Mouse (Mus musculus): ENCODE data around the gene Acacb. TPM values are rescaled to one million over a fixed set of nuclear protein-coding genes. Genes with fewer than 3 reads are reported as not detected.

The Acacb gene
- polyA plus RNA-seq, 1 experiment from 2014 or later, result 0.54 TPM

DNA sequence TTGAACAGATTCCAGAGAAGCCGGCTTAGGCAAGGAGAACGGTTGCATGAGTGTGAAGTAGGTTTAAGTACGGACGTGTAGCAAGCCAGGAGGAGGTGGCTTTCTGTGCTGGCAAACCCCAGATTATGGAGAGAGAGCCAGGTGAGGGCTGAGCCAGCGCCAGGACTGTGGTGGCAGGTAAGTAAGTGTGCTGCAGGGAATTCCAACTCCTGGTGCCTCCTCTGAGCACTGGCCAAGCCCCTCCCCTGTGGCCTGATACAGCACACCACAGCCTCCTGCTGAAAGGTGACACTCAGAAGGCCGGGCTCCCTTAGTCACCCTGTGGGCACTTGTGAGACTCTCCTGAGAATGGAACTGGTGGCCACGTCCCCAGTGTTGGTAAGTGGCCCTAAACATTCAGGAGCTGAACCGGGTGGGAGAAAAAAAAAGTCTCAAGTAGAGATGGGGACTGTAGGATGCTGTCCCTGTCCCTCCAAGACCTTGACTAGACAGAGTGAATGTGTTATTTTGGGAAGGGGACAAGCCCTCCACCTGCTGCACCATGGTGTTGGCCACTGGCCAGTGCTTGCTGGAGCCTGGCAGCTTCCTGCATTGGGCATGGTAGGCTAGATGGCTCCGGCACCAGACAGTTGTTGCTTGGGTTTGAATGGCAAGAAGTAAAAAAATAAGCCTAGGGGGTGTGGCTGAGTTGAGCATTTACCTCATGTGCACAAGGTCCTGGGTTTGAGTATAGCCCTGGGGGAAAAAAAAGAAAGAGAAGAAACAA is 9.0 kb downstream of the Acacb start:
- 32% methylated on average over 9 of the region's 9 CpGs for WGBS
- TF ChIP-seq EP300 (IDR thresholded peaks at IDR 0.05) (no peak), CTCF (IDR thresholded peaks at IDR 0.05) (no peak)
- ATAC-seq (peak; percentile 88), DNase-seq (ENCODE audit: low spot score) (peak; percentile 70)
- Histone ChIP-seq H3K4me1 (ENCODE audit: insufficient read depth, low read depth, low read length) (no peaks in the 10 kb centered on the region), H3K27ac (ENCODE audit: low read length) (no peak overlapping the region), H3K27me3 (replicated peaks; ENCODE audit: insufficient read depth, low read length) (no peaks in the 10 kb centered on the region), H3K9ac (replicated peaks; ENCODE audit: low read depth) (no peak overlapping the region), H3K36me3 (ENCODE audit: insufficient read depth, low read length) (no peaks in the 10 kb centered on the region), H3K9me3 (ENCODE audit: low read length) (no peaks in the 10 kb centered on the region), H3K4me3 (ENCODE audit: low read depth, low read length) (no peak overlapping the region), H3K4me2 (replicated peaks; ENCODE audit: low read depth, low read length) (no peak overlapping the region)

DNA sequence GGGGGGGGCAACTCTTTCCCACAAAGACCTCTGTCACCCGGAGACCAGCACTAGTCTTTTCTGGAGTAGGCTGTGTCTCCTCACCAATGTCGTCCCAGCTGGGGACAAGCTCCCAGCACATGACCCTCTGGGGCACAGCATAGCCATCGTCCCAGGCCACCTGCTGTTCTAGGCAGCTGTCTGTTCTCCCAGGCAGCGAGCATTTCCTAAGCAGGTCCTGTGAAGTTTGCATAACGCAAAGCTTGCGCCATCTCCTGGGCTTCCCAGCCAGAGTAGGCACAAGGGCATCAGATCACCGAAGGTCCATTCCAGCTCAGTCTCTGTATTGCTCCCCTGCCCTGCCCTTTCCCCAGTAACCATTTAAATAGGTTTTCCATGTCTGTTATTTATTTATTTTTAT is 10.9 kb downstream of the Acacb start:
- no peaks in the 10 kb centered on the region for H3K4me1 ChIP-seq (ENCODE audit: insufficient read depth, low read depth, low read length)
- DNase-seq (ENCODE audit: low spot score) (no peak), ATAC-seq (no peak)
- H3K4me3 ChIP-seq (ENCODE audit: low read depth, low read length), result no peak overlapping the region
- TF ChIP-seq EP300 (IDR thresholded peaks at IDR 0.05) (no peak), CTCF (IDR thresholded peaks at IDR 0.05) (no peak)
- 48% methylated on average over 7 of the region's 7 CpGs for WGBS
- H3K4me2 ChIP-seq (replicated peaks; ENCODE audit: low read depth, low read length), result no peak overlapping the region
- H3K27ac ChIP-seq (ENCODE audit: low read length), result no peak overlapping the region
- H3K9ac ChIP-seq (replicated peaks; ENCODE audit: low read depth), result no peak overlapping the region
- no peaks in the 10 kb centered on the region for H3K9me3 ChIP-seq (ENCODE audit: low read length)
- H3K36me3 ChIP-seq (ENCODE audit: insufficient read depth, low read length), result no peaks in the 10 kb centered on the region
- H3K27me3 ChIP-seq (replicated peaks; ENCODE audit: insufficient read depth, low read length), result no peaks in the 10 kb centered on the region

DNA sequence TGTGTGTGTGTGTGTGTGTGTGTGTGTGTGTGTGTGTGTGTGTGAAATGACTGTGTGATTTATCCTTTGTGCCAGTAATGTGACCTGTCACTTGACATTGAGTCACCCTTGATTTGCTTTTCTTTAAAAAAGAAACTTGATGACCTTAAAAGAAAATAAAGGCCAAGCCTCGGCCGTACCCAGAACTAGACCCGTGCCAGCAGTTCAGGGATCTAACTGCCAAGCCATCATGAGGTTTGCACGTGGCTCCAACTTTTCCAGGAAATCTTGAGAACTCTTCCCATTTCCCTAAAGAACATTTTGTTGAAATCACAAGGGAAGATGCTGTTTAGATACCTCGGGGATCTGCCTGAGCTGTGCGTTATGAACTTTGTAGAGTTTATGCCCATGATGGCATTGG is 15.1 kb downstream of the Acacb start:
- Histone ChIP-seq H3K9ac (replicated peaks; ENCODE audit: low read depth) (no peak overlapping the region), H3K27me3 (replicated peaks; ENCODE audit: insufficient read depth, low read length) (no peaks in the 10 kb centered on the region), H3K36me3 (ENCODE audit: insufficient read depth, low read length) (no peaks in the 10 kb centered on the region), H3K4me1 (ENCODE audit: insufficient read depth, low read depth, low read length) (no peaks in the 10 kb centered on the region), H3K27ac (ENCODE audit: low read length) (no peak overlapping the region), H3K4me2 (replicated peaks; ENCODE audit: low read depth, low read length) (no peak overlapping the region), H3K9me3 (ENCODE audit: low read length) (no peaks in the 10 kb centered on the region), H3K4me3 (ENCODE audit: low read depth, low read length) (no peak overlapping the region)
- TF ChIP-seq EP300 (IDR thresholded peaks at IDR 0.05), result no peak
- TF ChIP-seq CTCF (IDR thresholded peaks at IDR 0.05), result no peak
- ATAC-seq, result no peak
- DNase-seq (ENCODE audit: low spot score), result no peak
- WGBS, result 77% methylated on average over 6 of the region's 6 CpGs

DNA sequence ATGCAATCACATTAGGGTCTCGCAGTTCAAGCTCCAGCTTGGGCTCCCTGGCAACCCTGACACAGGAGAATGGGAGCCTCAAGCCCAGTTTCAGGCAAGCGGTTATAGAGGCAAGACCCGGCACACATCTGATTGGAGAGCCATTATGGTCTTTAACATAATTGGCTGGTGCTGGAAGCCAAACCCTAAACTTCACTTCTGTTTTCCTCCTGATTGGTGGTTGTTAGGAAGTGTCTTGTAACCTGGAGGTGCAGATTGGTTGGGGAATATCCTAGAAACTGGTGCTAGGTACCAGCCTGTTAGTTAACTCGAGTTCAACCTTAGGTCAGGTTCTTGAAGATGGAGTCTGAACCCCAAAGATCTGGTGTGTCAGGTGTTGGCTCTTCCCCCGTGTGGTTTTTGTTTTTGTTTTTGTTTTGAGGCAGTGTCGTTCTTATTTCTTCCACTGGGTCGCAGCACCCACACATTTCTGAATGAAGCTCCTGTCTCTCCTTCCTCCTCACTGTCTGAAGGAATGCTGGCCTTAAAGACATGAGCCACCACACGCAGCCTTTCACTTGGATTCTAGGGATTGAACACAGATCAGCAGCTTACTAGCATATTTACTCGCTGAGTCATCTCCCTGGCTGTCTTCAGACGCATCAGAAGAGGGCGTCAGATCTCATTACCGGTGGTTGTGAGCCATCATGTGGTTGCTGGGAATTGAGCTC is 15.9 kb downstream of the Acacb start:
- no peaks in the 10 kb centered on the region for H3K9me3 ChIP-seq (ENCODE audit: low read length)
- H3K9ac ChIP-seq (replicated peaks; ENCODE audit: low read depth), result no peak overlapping the region
- TF ChIP-seq EP300 (IDR thresholded peaks at IDR 0.05) (no peak), CTCF (IDR thresholded peaks at IDR 0.05) (peak; percentile 41)
- H3K27ac ChIP-seq (ENCODE audit: low read length), result no peak overlapping the region
- 46% methylated on average over 12 of the region's 12 CpGs for WGBS
- H3K4me1 ChIP-seq (ENCODE audit: insufficient read depth, low read depth, low read length), result no peaks in the 10 kb centered on the region
- no peaks in the 10 kb centered on the region for H3K36me3 ChIP-seq (ENCODE audit: insufficient read depth, low read length)
- DNase-seq (ENCODE audit: low spot score) (peak; percentile 40), ATAC-seq (no peak)
- no peak overlapping the region for H3K4me2 ChIP-seq (replicated peaks; ENCODE audit: low read depth, low read length)
- H3K4me3 ChIP-seq (ENCODE audit: low read depth, low read length), result no peak overlapping the region
- no peaks in the 10 kb centered on the region for H3K27me3 ChIP-seq (replicated peaks; ENCODE audit: insufficient read depth, low read length)

DNA sequence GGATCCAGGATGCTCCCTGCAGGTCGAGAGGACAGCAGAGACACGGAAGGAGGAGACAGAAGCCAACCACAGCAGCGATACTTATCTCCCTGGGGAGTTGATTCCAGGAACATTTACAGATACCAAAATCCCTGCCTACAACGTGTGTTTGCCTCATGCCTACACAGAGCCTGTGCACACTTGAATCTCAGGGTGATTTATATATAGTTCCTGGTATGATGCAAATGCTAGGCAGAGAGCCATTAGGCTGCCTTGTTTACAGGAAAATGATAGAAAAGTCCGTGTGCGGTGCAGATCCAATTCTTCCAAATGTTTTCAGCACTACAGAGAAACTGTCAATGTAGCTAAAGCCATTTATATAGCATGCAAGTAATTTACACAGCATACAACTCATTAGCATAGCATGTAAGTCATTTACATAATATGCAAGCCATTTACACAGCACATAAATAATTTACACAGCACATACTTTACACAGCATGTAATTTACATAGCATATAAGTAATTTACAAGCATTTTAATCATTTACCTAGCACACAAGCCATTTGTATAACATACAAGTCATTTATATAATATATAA is 16.9 kb downstream of the Acacb start:
- Histone ChIP-seq H3K4me3 (ENCODE audit: low read depth, low read length) (no peak overlapping the region), H3K36me3 (ENCODE audit: insufficient read depth, low read length) (no peaks in the 10 kb centered on the region), H3K27me3 (replicated peaks; ENCODE audit: insufficient read depth, low read length) (no peaks in the 10 kb centered on the region), H3K9ac (replicated peaks; ENCODE audit: low read depth) (no peak overlapping the region), H3K4me1 (ENCODE audit: insufficient read depth, low read depth, low read length) (no peaks in the 10 kb centered on the region), H3K27ac (ENCODE audit: low read length) (no peak overlapping the region), H3K9me3 (ENCODE audit: low read length) (no peaks in the 10 kb centered on the region), H3K4me2 (replicated peaks; ENCODE audit: low read depth, low read length) (no peak overlapping the region)
- ATAC-seq (no peak), DNase-seq (ENCODE audit: low spot score) (no peak)
- 54% methylated on average over 6 of the region's 6 CpGs for WGBS
- no peak for TF ChIP-seq CTCF (IDR thresholded peaks at IDR 0.05)
- TF ChIP-seq EP300 (IDR thresholded peaks at IDR 0.05), result no peak

DNA sequence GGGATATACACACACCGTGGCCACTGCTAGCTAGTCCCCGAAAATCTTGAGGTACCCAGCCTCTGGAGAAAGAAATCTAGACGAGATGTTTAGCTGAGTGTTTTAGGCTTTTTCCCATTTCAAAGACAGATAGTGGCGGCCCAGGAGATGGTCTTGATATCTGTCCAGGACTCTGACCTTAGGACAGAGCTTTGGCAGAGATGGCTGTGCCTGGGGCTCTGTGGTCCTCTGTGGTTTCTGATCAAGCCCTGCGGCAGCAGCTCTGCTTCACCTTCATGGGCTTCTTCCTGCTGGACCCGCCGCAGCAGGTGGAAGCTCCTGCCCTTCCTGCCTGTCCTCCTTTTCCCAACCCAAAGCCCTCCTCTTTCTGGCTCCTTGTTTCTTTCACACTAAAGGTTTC is 24.0 kb downstream of the Acacb start:
- Histone ChIP-seq H3K9me3 (ENCODE audit: low read length) (no peaks in the 10 kb centered on the region), H3K4me2 (replicated peaks; ENCODE audit: low read depth, low read length) (no peak overlapping the region), H3K27me3 (replicated peaks; ENCODE audit: insufficient read depth, low read length) (no peaks in the 10 kb centered on the region), H3K4me3 (ENCODE audit: low read depth, low read length) (no peak overlapping the region), H3K27ac (ENCODE audit: low read length) (no peak overlapping the region), H3K9ac (replicated peaks; ENCODE audit: low read depth) (no peak overlapping the region), H3K36me3 (ENCODE audit: insufficient read depth, low read length) (no peaks in the 10 kb centered on the region), H3K4me1 (ENCODE audit: insufficient read depth, low read depth, low read length) (no peaks in the 10 kb centered on the region)
- 71% methylated on average over 7 of the region's 7 CpGs for WGBS
- ATAC-seq (no peak), DNase-seq (ENCODE audit: low spot score) (no peak)
- no peak for TF ChIP-seq EP300 (IDR thresholded peaks at IDR 0.05)
- TF ChIP-seq CTCF (IDR thresholded peaks at IDR 0.05), result no peak
